Mouse (Mus musculus): ENCODE data around the gene Zmiz2. TPM values are rescaled to one million over a fixed set of nuclear protein-coding genes. Genes with fewer than 3 reads are reported as not detected.

Zmiz2 gene
- polyA plus RNA-seq, 1 experiment: 53.7 TPM

DNA sequence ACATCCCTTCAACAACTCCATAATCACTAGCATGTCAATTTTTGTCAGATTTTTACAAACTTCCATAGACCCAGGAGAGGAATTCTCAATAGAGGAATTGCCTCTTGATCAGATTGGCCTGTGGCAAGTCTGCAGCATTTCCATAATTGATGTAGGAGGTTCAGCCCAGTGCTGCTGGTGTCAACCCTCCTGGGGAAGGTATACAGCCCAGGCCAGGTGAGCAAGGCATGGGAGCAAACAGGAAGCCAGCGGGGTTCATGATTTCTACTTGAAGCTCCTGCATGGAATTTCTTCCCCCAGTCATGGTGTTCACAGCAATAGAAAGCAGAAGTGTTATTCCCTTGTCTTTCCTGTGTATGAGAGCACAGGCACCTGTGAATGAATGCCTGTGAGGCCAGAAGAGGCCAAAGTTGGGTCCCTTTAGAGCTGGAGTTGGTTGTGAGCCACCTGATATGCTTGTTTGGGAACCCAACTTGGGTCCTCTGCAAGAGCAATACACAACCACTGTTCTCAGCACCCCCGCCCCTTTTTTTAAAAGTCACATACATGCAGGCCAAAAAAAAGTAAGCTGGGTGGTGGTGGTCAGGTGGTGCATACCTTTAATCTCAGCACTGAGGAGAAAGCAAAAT lies 32.0 kb downstream of the Zmiz2 start:
- Histone ChIP-seq H3K4me1 (ENCODE audit: control insufficient read depth, insufficient read depth, low read length) (peaks cover 3% of the 10 kb centered on the region; the same call in 1 of the 2 replicates), H3K27me3 (replicated peaks; ENCODE audit: control insufficient read depth, insufficient read depth, low read length) (no peaks in the 10 kb centered on the region), H3K4me3 (ENCODE audit: insufficient read depth, low read depth, low read length) (no peak overlapping the region), H3K27ac (ENCODE audit: insufficient read depth, low read depth, low read length) (no peak overlapping the region), H3K36me3 (ENCODE audit: control insufficient read depth, insufficient read depth, low read length) (peaks cover 18% of the 10 kb centered on the region)
- 87% methylated on average over 2 of the region's 2 CpGs for WGBS
- DNase-seq: no peak
- TF ChIP-seq CTCF (conservative IDR thresholded peaks at IDR 0.05; ENCODE audit: insufficient read depth, insufficient read length, low read depth, low read length) (no peak), POLR2A (IDR thresholded peaks at IDR 0.05; ENCODE audit: low read depth, low read length) (no peak)

DNA sequence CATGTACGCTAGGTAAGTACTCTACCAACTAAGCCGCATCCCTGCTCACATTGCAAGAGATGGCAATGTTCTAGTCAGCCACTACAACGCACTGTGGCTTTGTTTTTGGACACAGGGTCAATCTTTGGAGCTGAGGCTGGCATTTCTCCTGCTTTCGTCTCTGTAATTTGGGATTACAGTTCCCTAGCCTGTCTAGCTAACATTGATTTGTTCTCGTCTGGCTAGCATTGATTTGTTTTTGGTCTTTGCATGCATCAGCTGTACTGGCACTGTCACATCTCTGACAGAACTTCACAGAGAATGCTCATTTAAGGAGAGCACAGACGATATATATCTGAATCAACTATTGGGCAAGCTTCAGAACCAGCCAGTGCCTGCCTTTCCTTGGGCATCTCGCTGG lies 41.3 kb downstream of the Zmiz2 start:
- WGBS: 93% methylated on average over 7 of the region's 7 CpGs
- Histone ChIP-seq H3K27me3 (replicated peaks; ENCODE audit: control insufficient read depth, insufficient read depth, low read length) (no peaks in the 10 kb centered on the region), H3K36me3 (ENCODE audit: control insufficient read depth, insufficient read depth, low read length) (peaks cover 7% of the 10 kb centered on the region), H3K4me1 (ENCODE audit: control insufficient read depth, insufficient read depth, low read length) (no peaks in the 10 kb centered on the region), H3K27ac (ENCODE audit: insufficient read depth, low read depth, low read length) (no peak overlapping the region), H3K4me3 (ENCODE audit: insufficient read depth, low read depth, low read length) (no peak overlapping the region)
- DNase-seq: no peak
- TF ChIP-seq CTCF (conservative IDR thresholded peaks at IDR 0.05; ENCODE audit: insufficient read depth, insufficient read length, low read depth, low read length) (no peak), POLR2A (IDR thresholded peaks at IDR 0.05; ENCODE audit: low read depth, low read length) (no peak)

DNA sequence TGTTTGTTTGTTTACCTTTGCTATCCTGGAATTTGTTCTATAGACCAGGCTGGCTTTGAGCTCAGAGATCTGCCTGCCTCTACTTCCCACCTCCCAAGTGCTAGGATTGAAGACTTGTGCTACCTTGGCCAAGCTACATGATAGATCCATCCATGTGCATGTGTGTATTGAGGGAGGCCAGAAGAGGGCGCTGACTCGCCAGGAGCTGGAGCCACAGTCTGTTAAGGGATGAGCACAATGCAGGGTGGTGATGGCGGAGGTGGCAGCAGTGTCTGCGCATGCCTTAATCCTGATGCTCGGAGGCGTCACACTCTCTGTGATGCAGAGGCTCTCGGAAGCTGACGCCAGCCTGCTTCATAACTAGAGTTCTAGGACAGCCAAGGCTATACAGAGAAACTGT lies 47.6 kb downstream of the Zmiz2 start:
- Histone ChIP-seq H3K4me3 (ENCODE audit: insufficient read depth, low read depth, low read length) (no peak overlapping the region), H3K27me3 (replicated peaks; ENCODE audit: control insufficient read depth, insufficient read depth, low read length) (no peaks in the 10 kb centered on the region), H3K27ac (ENCODE audit: insufficient read depth, low read depth, low read length) (no peak overlapping the region), H3K4me1 (ENCODE audit: control insufficient read depth, insufficient read depth, low read length) (no peaks in the 10 kb centered on the region), H3K36me3 (ENCODE audit: control insufficient read depth, insufficient read depth, low read length) (peaks cover 3% of the 10 kb centered on the region)
- peak; percentile 71 for DNase-seq
- peak; percentile 84 for TF ChIP-seq CTCF (conservative IDR thresholded peaks at IDR 0.05; ENCODE audit: insufficient read depth, insufficient read length, low read depth, low read length)
- no peak for TF ChIP-seq POLR2A (IDR thresholded peaks at IDR 0.05; ENCODE audit: low read depth, low read length)
- 76% methylated on average over 8 of the region's 8 CpGs for WGBS

DNA sequence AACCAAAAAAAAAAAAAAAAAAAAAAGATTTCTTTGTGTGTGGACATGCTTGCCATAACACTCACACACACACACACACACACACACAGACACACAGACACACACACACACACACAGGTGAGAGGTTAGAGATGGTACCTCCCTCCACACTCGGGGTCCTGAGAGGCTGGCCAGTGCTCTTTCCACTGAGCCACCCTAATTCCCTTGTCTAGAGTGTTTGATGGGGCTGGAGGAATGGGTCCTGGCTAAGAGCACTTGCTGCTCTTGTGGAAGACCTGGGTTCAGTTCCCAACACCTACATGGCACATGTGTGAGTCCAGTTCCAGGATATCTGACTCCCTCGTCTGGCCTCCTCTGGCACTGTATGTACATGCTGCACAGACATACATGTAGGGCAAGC lies 48.8 kb downstream of the Zmiz2 start:
- DNase-seq: no peak
- no peak overlapping the region for H3K4me3 ChIP-seq (ENCODE audit: insufficient read depth, low read depth, low read length)
- WGBS: 94% methylated on average over 2 of the region's 2 CpGs
- no peaks in the 10 kb centered on the region; the same call in 1 of the 2 replicates for H3K4me1 ChIP-seq (ENCODE audit: control insufficient read depth, insufficient read depth, low read length)
- H3K36me3 ChIP-seq (ENCODE audit: control insufficient read depth, insufficient read depth, low read length): peaks cover 3% of the 10 kb centered on the region; the same call in 1 of the 2 replicates
- no peaks in the 10 kb centered on the region for H3K27me3 ChIP-seq (replicated peaks; ENCODE audit: control insufficient read depth, insufficient read depth, low read length)
- no peak overlapping the region for H3K27ac ChIP-seq (ENCODE audit: insufficient read depth, low read depth, low read length)
- TF ChIP-seq POLR2A (IDR thresholded peaks at IDR 0.05; ENCODE audit: low read depth, low read length) (no peak), CTCF (conservative IDR thresholded peaks at IDR 0.05; ENCODE audit: insufficient read depth, insufficient read length, low read depth, low read length) (no peak)

DNA sequence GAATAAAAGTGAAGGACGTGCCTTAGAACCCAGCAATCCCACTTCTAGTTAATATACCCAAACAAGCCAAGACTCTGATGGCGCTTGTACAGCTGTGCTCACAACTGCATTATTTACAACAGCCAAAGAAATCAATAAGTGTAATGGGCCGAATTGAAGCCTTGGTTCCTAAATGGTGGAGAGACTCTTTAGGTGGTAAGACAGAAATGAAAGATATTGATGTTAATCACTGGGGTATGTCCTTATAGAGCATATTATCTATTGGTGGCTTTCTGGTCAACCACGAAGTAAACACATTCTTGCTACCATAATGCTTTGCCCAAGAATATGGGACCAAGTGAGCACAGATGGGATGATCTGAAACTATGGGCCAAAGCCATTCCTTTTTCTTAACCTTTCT lies 51.3 kb downstream of the Zmiz2 start:
- 97% methylated on average over 4 of the region's 4 CpGs for WGBS
- H3K4me3 ChIP-seq (ENCODE audit: insufficient read depth, low read depth, low read length): no peak overlapping the region
- H3K27ac ChIP-seq (ENCODE audit: insufficient read depth, low read depth, low read length): no peak overlapping the region
- DNase-seq: no peak
- no peaks in the 10 kb centered on the region for H3K27me3 ChIP-seq (replicated peaks; ENCODE audit: control insufficient read depth, insufficient read depth, low read length)
- TF ChIP-seq CTCF (conservative IDR thresholded peaks at IDR 0.05; ENCODE audit: insufficient read depth, insufficient read length, low read depth, low read length) (no peak), POLR2A (IDR thresholded peaks at IDR 0.05; ENCODE audit: low read depth, low read length) (no peak)
- H3K4me1 ChIP-seq (ENCODE audit: control insufficient read depth, insufficient read depth, low read length): peaks cover 4% of the 10 kb centered on the region; the same call in 1 of the 2 replicates
- H3K36me3 ChIP-seq (ENCODE audit: control insufficient read depth, insufficient read depth, low read length): no peaks in the 10 kb centered on the region; the same call in 1 of the 2 replicates

DNA sequence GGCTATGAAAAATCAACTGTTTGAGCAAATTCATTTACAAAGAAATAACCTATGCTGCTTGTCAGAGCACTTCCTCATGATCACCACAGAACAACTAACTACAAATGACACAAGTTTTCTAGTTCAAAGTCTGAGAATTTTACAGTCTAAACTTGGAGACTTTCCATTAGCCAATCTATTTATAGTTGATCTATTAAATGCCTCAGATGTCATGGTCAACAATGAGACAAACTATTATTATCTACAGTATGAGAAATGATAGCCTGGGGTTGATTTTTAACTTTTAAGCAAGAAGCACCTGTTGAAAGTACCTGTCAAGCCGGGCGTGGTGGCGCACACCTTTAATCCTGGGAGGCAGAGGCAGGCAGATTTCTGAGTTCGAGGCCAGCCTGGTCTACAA lies 53.7 kb downstream of the Zmiz2 start:
- H3K36me3 ChIP-seq (ENCODE audit: control insufficient read depth, insufficient read depth, low read length): no peaks in the 10 kb centered on the region; the same call in 1 of the 2 replicates
- peak; percentile 59 for DNase-seq
- no peaks in the 10 kb centered on the region for H3K27me3 ChIP-seq (replicated peaks; ENCODE audit: control insufficient read depth, insufficient read depth, low read length)
- no peak for TF ChIP-seq CTCF (conservative IDR thresholded peaks at IDR 0.05; ENCODE audit: insufficient read depth, insufficient read length, low read depth, low read length)
- no peak for TF ChIP-seq POLR2A (IDR thresholded peaks at IDR 0.05; ENCODE audit: low read depth, low read length)
- no peak overlapping the region for H3K27ac ChIP-seq (ENCODE audit: insufficient read depth, low read depth, low read length)
- H3K4me1 ChIP-seq (ENCODE audit: control insufficient read depth, insufficient read depth, low read length): peaks cover 4% of the 10 kb centered on the region; the same call in 1 of the 2 replicates
- H3K4me3 ChIP-seq (ENCODE audit: insufficient read depth, low read depth, low read length): no peak overlapping the region
- 67% methylated on average over 4 of the region's 4 CpGs for WGBS

DNA sequence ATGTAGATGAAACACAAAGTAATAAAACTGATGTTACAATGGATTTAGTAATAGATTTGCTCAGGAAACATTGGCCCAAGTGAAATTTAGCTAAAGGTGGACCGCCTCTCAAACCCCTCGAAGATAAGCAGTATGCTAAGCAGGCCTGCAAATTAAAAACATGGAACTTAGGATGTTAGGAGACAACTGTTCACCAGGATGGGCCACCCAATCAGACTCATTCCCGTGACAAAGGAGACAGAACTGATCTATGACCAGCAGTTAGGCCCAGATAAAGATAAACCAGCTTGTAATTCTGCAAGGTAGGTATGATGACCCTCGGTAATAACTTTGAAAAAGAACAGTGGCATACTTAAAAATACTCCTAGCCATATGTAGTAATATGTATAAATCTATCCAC lies 54.2 kb downstream of the Zmiz2 start:
- no peaks in the 10 kb centered on the region; the same call in 1 of the 2 replicates for H3K36me3 ChIP-seq (ENCODE audit: control insufficient read depth, insufficient read depth, low read length)
- peak; percentile 13 for DNase-seq
- H3K4me1 ChIP-seq (ENCODE audit: control insufficient read depth, insufficient read depth, low read length): peaks cover 4% of the 10 kb centered on the region; the same call in 1 of the 2 replicates
- no peak for TF ChIP-seq POLR2A (IDR thresholded peaks at IDR 0.05; ENCODE audit: low read depth, low read length)
- no peak for TF ChIP-seq CTCF (conservative IDR thresholded peaks at IDR 0.05; ENCODE audit: insufficient read depth, insufficient read length, low read depth, low read length)
- 23% methylated on average over 4 of the region's 4 CpGs for WGBS
- peak overlapping the region; percentile 74 for H3K27ac ChIP-seq (ENCODE audit: insufficient read depth, low read depth, low read length)
- no peaks in the 10 kb centered on the region for H3K27me3 ChIP-seq (replicated peaks; ENCODE audit: control insufficient read depth, insufficient read depth, low read length)
- peak overlapping the region; percentile 66 for H3K4me3 ChIP-seq (ENCODE audit: insufficient read depth, low read depth, low read length)
